17 mouse cellular contexts compared by ENCODE assay signal in genomic region chr9:69140144-69140543, GRCm38 (mm10).
DNase-seq lines count a peak whose midpoint lies in the region; ATAC-seq lines count a peak whose summit lies in the region.
"Had no signal": no experiment of that assay in that cellular context is flagged by ENCODE, and none has a peak within 500 bp of the region (broad histone marks: within the 10 kb centered on the region; RNA-seq: fewer than 3 reads in every experiment).

No protein-coding gene starts in this region.

- no peak overlapping the region for H3K27ac ChIP-seq in kidney, embryonic 14.5 days (ENCODE audit: low read depth, low read length)
- no peak overlapping the region for H3K27ac ChIP-seq in lung, embryonic 15.5 days
- H3K27ac ChIP-seq: forebrain, embryonic 15.5 days; limb, embryonic 15.5 days had no signal

- DNase-seq in embryo, embryonic 10 days (ENCODE audit: low spot score) = peak; percentile 12
- DNase-seq in embryo, embryonic 9.5 days (ENCODE audit: extremely low spot score) = no peak
- peak; percentile 49 for DNase-seq in kidney, postnatal 10 days
- DNase-seq in lung, postnatal 4 days = peak; percentile 34 to 57
- no peak for DNase-seq in B cell, adult 2 months
- DNase-seq in ovary, adult 18-20 months (ENCODE audit: low spot score) = no peak
- DNase-seq: adrenal gland, adult 8-10 months; cerebellum, adult 9-10 months; gastrocnemius, postnatal 36 days; liver, postnatal 0 days; thymus, postnatal 25 days had no signal

- H3K9me3 ChIP-seq in kidney, embryonic 14.5 days (ENCODE audit: control insufficient read depth, low read length) = no peaks in the 10 kb centered on the region
- H3K9me3 ChIP-seq in lung, embryonic 15.5 days = no peaks in the 10 kb centered on the region
- H3K9me3 ChIP-seq: forebrain, embryonic 15.5 days; limb, embryonic 15.5 days had no signal

- H3K4me3 ChIP-seq in kidney, embryonic 14.5 days (ENCODE audit: low read length) = no peak overlapping the region
- H3K4me3 ChIP-seq in lung, embryonic 15.5 days = no peak overlapping the region
- H3K4me3 ChIP-seq: forebrain, embryonic 15.5 days; limb, embryonic 15.5 days had no signal

- H3K36me3 ChIP-seq in kidney, embryonic 14.5 days (ENCODE audit: control insufficient read depth, insufficient read depth, low read length) = no peaks in the 10 kb centered on the region
- H3K36me3 ChIP-seq in lung, embryonic 15.5 days = no peaks in the 10 kb centered on the region
- H3K36me3 ChIP-seq: forebrain, embryonic 15.5 days; limb, embryonic 15.5 days had no signal

- WGBS in kidney, embryonic 14.5 days = 28% methylated on average over 6 of the region's 6 CpGs
- WGBS in lung, embryonic 15.5 days = 32% methylated on average over 6 of the region's 6 CpGs

- no peak for ATAC-seq in kidney, embryonic 14.5 days (ENCODE audit: low FRiP score, low TSS enrichment)
- peak; percentile 46; the same call in 1 of the 2 replicates for ATAC-seq in lung, embryonic 15.5 days (ENCODE audit: borderline replicate concordance, extremely low read depth, low FRiP score, low TSS enrichment)
- ATAC-seq: CD4-positive, CD25-positive, alpha-beta regulatory T cell, adult 4 months; forebrain, embryonic 15.5 days; liver, postnatal 0 days; Patski had no signal

- no peak overlapping the region for H3K4me2 ChIP-seq in kidney, embryonic 14.5 days (replicated peaks; ENCODE audit: low read depth, low read length)
- H3K4me2 ChIP-seq in lung, embryonic 15.5 days = no peak overlapping the region
- H3K4me2 ChIP-seq: forebrain, embryonic 15.5 days; limb, embryonic 15.5 days had no signal

- 0 out of 2 replicates have a peak, but pooled peaks cover 8% of the 10 kb centered on the region for H3K4me1 ChIP-seq in kidney, embryonic 14.5 days (ENCODE audit: control insufficient read depth, insufficient read depth, low read length)
- no peaks in the 10 kb centered on the region; the same call in 1 of the 2 replicates for H3K4me1 ChIP-seq in lung, embryonic 15.5 days
- H3K4me1 ChIP-seq: limb, embryonic 15.5 days had no signal

- H3K9ac ChIP-seq in kidney, embryonic 14.5 days (ENCODE audit: low read depth, low read length) = no peak overlapping the region
- H3K9ac ChIP-seq in lung, embryonic 15.5 days = no peak overlapping the region
- H3K9ac ChIP-seq: forebrain, embryonic 15.5 days; limb, embryonic 15.5 days; liver, postnatal 0 days had no signal

- no peaks in the 10 kb centered on the region for H3K27me3 ChIP-seq in kidney, embryonic 14.5 days (ENCODE audit: control insufficient read depth, insufficient read depth, low read length)
- no peaks in the 10 kb centered on the region for H3K27me3 ChIP-seq in lung, embryonic 15.5 days
- H3K27me3 ChIP-seq: forebrain, embryonic 15.5 days; Patski had no signal

Comparison
In these comparisons a context has a peak if more than half of its experiments do, and no peak if none do; other contexts are left out.
1. DNase-seq: peak in embryo, embryonic 10 days (single experiment), kidney, postnatal 10 days (single experiment) and lung, postnatal 4 days (2 of 2); none in embryo, embryonic 9.5 days (single experiment), B cell, adult 2 months (0 of 2) and ovary, adult 18-20 months (single experiment).